Mouse (Mus musculus): Measurements from ENCODE around the gene 4931414P19Rik. TPM values are rescaled to one million over a fixed set of nuclear protein-coding genes. Genes with fewer than 3 reads are reported as not detected.
A peak's percentile ranks its signal among the peaks of the same experiment; 100 is the strongest.

Gene 4931414P19Rik
- total RNA-seq, 2 experiments from 2014 or later = 4.3 to 6.0 TPM

GRCm38 (mm10) chr14:54583681-54584338, 22.0 kb downstream of the 4931414P19Rik start:
- DNase-seq = peak; percentile 73 to 82

- DNase-seq = no peak
Observed at GRCm38 (mm10) chr14:54582536-54582935, 23.3 kb downstream of the 4931414P19Rik start.

- no peak for DNase-seq
Observed at GRCm38 (mm10) chr14:54579638-54580037, 26.2 kb downstream of the 4931414P19Rik start.

- DNase-seq = peak in 1 of 2 experiments; percentile 55
Observed at GRCm38 (mm10) chr14:54578063-54578462, 27.7 kb downstream of the 4931414P19Rik start.

GRCm38 (mm10) chr14:54577089-54577982, 28.5 kb downstream of the 4931414P19Rik start, which contains the start of gene Ajuba:
Gene Ajuba (minus strand): TSS chr14:54577558.
- DNase-seq = peak; percentile 92 to 96

GRCm38 (mm10) chr14:54576241-54577088, 29.3 kb downstream of the 4931414P19Rik start:
- DNase-seq = peak; percentile 49 to 69

GRCm38 (mm10) chr14:54575631-54576030, 30.2 kb downstream of the 4931414P19Rik start:
- peak; percentile 73 to 88 for DNase-seq

- no peak for DNase-seq
Observed at GRCm38 (mm10) chr14:54575031-54575430, 30.8 kb downstream of the 4931414P19Rik start.

GRCm38 (mm10) chr14:54574253-54574652, 31.5 kb downstream of the 4931414P19Rik start:
- DNase-seq = no peak

- peak; percentile 74 to 78 for DNase-seq
Observed at GRCm38 (mm10) chr14:54572790-54573736, 32.7 kb downstream of the 4931414P19Rik start.

GRCm38 (mm10) chr14:54572122-54572521, 33.7 kb downstream of the 4931414P19Rik start:
- DNase-seq = no peak

- DNase-seq = no peak
Observed at GRCm38 (mm10) chr14:54569451-54570392, 36.1 kb downstream of the 4931414P19Rik start.

- peak; percentile 70 to 82 for DNase-seq
Observed at GRCm38 (mm10) chr14:54568694-54569414, 36.9 kb downstream of the 4931414P19Rik start.

GRCm38 (mm10) chr14:54560527-54561242, 45.1 kb downstream of the 4931414P19Rik start:
- peak; percentile 30 to 32 for DNase-seq

- DNase-seq = peak in 1 of 2 experiments; percentile 43
Observed at GRCm38 (mm10) chr14:54557330-54557729, 48.5 kb downstream of the 4931414P19Rik start.

- DNase-seq = peak; percentile 90 to 94
Observed at GRCm38 (mm10) chr14:54553975-54554769, 51.6 kb downstream of the 4931414P19Rik start, which contains the start of gene Haus4. Gene Haus4 (minus strand): TSS chr14:54554616.

GRCm38 (mm10) chr14:54553454-54553974, 52.3 kb downstream of the 4931414P19Rik start:
- peak in 1 of 2 experiments; percentile 53 for DNase-seq

All from adrenal gland, postnatal 36 days (tissue).